Mouse (Mus musculus) heart, adult 8-10 months (tissue): ENCODE results near the gene Asb7. TPM values are rescaled to one million over a fixed set of nuclear protein-coding genes. Genes with fewer than 3 reads are reported as not detected.

Source experiments
- DNase-seq: peaks from one replicate; pipeline ENCODE4 v3.0.0; 2022; ENCODE audit warnings: low spot score
- total RNA-seq, 4 experiments: library from RNA; stranded (reverse); gene quantifications; 2 replicates each; pipeline ENCODE4 v1.2.4; 2022

Asb7 gene
- 1 to 10 TPM; 7.0 to 9.9 (median 7.6) TPM for total RNA-seq

DNA sequence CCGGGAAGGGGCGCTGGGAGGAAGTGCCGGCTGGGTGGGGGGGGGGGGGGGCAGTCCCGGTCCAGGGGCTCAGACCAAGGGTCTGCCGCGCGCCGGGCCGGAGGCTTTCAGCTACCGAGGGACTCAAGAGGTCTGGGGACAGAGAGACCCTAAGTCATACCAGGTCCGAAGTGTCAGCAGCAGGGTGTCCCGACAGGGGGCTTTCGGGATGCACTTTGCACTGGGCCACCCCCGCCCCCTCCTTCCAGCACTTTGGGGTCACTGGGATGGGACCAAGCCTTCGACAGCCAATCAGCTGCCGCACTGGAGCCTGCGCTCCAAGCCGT is at the start of gene Asb7:
Gene Asb7 (minus strand): TSS at position 303 of the 326 bp plus-strand sequence.
- DNase-seq = no peak

DNA sequence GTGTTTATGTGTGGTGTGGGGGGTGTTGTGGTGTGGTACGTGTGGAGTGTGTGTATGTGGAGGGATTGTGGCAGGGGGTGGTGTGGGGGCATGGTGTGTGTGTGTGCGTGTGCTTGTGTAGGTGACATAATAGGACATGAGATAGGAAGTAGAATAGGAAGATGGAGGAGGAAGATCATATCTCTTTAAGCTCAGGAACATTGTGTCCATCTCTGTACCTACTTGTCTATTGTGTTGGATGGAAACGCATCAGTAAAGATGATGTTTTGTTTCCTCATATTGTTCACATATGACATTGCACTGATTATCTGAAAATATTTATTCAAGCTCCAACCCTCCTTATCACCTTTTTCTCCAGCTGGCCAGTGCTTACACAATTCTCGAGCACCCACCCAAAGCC is 48.0 kb upstream of the Asb7 start:
- no peak for DNase-seq

DNA sequence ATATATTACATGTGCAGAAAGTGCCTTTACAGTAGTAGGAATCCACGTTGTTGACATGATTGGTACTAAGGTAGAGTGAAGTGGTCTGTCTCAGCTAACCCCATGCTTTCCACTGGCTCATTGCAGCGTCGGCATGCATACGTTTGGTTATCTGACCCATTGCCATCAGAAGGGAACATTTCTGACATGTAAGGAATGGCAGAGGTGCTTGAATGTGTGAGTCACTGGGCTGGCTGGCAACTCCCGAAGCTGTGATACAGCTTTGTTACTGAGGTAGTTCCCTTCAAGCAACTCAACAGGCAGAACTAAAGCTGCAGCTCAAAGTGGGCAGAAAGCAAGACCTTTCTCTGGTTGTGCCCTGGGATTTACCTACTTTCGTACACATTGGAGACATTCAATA is 45.6 kb upstream of the Asb7 start:
- DNase-seq = no peak

DNA sequence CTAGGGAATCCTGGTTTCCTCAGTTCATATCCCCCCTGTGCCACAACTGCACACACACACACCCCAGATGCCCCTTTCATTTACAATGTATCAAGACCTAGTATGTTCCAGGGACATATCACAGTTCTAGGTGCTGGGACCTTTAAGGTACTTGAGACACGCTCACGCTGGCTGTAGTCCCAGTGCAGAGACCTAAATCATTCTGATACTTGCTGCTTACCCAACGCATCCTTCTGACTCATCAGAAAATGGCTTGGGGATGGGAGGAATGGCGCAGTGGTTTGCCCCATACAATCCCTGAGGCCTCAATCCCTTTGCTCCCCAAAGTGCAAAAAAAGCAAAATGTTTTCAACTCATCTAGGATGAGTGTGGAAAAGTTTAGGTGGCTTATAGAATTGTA is 45.1 kb upstream of the Asb7 start:
- no peak for DNase-seq

DNA sequence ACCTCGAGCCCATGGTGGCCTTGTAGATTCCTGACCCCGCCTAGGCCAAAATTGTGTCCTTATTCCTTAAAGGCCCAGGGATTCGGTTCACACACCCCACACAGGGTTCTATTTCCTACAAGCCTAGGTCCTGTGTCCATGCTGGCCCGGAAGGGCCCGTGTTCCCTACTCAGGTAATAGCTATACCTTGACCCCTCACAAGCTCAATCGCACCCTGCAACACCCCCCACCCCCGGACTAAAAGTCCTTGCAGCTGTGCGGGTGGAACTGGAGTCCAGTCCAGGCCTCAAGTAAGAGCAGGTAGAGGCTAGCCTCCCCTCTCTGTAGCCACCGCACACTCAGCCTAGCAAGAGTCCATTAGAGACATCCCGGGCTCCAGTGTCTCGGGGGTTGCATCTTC is 44.5 kb upstream of the Asb7 start:
- DNase-seq = no peak

DNA sequence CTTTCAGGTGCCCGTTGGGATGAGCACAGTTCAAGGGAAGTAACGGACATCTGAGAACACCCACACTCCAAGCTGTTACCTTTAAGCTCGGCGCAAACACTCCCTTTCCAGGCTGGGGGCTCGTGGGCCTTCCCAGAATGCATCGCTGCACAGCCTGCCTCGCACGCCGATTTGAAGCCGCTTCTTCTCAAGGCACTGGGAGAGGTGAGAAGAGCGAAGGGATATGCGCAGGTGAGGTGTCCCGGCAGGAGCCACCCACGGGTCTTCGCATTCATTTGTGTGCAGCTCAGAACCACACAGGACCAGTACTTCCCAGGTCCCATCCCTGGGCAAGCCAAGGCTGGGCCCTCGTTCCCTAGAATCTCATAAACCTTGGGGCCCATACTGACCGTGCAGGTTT is 44.0 kb upstream of the Asb7 start:
- no peak for DNase-seq

DNA sequence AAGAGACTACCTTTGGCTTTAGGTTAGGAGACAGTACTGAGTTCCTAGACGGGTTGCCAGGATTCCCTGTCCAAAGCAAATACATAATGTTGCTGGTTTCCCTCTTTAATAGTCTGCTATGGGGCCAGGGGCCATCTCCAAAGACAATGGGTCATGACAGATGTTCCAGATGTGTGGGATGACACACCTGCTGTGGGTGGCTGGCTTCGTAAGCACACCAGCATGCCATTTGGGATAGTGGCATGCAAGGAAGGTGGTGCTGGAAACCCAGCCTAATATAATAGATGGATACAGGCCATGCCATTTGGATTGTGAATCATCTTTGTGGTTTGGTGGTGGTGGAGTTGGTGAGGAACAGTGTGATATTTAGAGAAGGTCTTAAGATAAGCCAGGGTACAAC is 39.8 kb upstream of the Asb7 start:
- DNase-seq = no peak

DNA sequence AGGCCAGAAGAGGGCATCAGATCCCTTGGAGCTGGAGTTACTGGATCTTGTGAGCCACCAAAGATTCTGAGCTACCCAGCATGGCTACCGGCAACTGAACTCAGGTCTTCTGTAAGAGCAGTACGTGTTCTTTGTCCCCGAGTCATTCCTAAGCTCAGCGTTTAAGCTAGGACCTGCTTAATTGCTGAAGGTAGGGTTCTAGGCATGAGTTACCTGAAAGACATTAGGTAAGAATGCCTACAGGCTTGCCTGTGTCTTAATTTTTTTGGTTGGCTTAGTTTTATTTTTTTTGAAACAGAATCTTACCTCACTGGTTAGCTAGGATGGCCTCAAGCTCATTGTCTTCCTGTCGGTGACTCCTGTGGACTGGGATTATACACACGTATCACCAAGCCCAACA is 38.7 kb upstream of the Asb7 start:
- no peak for DNase-seq

DNA sequence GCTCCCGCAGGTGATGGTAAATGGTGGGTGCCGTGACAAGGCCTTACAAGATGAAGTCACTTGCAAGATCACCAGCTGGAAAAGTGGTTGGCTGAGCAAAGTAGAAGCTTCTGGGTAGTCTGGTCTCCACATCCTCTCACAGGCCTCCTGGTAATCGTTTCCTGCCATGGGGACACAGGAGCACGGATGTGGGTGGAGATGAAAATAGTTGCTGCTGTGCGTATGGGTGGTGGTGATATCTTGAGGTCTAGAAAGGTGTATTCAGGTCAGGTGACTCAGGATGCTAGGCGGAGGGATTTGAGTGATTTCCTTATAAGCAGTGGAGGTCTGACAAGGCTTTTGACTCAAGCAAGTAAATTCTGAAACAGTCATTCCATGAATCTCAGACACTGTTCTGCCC is 35.6 kb upstream of the Asb7 start:
- no peak for DNase-seq

DNA sequence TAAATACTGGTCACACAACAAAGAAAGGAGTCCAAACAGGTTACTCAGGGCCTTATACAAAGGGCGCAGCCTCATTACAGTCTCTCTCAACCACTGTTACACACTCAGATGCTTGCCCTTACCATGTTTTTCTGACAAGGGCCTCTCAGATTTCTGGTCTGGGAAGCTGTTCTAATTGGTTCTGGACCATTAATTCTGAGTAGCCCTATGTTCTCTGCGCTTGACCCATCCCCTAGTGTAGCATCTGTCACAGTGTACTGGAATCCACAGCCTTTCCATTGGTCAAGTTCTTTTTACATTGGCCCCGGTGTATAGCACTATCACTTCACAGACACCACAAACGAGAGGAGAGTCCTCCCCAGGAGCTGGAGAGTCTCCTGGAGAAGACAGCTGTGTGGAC is 35.1 kb upstream of the Asb7 start:
- no peak for DNase-seq

DNA sequence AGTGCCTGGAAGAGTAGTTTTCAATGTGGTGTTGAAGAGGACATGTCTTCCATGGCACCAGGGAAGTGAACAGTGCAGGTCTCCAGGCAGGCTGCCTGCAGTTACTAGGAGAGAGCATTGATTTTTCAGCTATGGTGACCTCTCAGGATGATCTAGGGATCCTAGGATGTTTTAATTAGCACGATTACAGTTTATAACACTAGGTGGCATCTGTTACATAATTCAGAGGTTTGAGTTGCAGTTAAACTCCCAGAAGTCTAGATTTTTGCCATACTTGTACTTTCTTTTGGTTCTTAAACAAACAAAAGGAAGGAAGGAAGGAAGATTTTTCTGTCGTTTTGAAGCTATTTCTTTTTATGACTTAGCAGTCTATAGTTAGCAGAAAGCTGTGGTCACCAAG is 21.8 kb upstream of the Asb7 start:
- DNase-seq = peak; percentile 9

DNA sequence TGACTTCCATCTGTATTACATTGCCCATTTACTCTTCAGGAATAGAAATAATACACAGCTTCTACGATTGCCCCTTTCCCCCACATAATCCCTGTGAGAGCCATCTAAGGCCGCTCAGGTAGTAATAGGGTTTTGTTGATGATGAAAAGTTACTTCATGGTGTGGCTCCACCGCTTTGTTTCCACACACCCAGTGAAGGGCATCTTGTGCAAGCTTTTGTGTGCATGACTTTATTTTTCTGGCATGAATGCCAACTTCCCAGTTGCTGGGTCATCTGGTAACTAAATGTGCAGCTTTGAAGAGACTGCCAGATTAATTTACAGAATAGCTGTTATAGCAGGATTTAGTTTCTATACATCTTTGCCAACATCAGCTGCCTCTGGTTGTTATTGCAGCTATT is 15.2 kb upstream of the Asb7 start:
- no peak for DNase-seq

DNA sequence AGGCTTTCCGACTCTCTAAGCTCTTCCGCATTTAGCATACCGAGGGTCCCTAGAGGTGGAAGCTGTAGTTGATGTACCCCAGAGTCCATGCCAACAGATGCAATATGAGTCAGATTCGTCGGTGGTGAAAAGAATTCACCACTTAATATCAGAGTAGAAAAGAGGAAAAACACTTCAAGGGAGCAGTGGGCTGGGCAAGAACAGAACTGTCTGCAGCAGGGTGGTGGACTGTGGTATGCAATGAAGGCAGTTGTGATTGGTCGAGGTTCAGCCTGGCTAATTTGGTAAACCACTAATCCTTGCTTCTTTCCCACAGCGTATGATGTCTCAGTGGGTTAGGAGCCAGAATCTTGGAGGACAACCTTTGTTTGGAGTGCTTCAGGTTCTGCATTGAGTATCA is 13.3 kb upstream of the Asb7 start:
- no peak for DNase-seq

DNA sequence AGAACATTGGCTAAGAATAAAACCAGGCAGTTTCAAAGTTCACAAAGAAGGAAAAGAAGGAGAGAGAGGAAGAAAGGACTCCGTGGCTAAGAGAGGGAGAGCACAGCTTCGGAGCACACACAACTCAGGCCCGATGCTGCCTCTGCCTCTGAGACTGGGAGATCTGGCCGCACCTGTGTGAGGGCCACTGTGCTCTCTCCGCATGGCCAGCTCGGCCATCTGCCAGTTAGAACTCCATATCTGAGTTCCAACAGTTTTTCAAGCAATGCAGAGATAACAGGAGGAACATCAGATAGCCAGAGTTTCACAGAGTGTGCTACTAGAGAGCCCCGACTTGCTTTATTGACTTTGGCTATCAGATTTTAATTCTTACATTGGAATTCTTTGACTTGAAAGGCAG is 5.1 kb upstream of the Asb7 start:
- DNase-seq = no peak

DNA sequence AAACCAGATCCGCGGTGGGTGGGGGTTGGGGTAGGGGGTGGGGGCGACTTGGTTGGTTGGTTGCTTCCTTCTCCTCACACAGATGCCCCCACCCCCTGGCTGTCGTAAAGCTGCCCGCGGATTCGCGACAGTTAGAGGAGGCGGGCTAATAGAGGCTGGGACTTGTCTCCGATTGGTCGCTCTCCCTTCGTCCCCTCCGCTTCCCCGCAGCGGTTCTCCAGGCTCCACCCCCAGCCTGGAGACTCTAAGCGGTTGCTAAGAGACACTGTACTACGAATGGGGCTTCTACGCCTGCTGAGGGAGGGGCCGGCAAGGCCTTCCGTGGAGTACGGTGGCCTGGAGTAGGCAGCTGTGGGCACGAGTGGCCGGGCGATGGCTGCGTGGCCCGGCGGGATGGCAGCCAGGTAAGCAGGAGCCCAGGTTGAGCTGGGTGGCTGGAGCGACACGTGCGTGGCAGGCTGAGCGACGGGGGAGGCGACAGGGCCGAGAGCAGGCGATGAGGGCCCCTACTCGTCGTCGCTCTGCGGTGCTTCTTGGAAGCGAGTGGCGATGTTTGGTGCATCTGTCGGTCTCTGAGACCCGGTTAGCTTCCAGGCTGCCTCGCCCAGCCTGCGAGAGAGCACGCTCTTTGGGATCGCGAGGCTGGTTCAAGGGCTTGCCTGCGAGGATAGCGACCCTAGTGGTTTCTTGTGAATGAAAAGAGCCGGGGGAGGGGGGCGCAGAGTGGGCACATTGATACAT is 394 bp upstream of the Asb7 start, which contains the start of gene Lins1:
Gene Lins1 (plus strand): TSS at position 270 of the 741 bp plus-strand sequence.
- DNase-seq = peak; percentile 98

DNA sequence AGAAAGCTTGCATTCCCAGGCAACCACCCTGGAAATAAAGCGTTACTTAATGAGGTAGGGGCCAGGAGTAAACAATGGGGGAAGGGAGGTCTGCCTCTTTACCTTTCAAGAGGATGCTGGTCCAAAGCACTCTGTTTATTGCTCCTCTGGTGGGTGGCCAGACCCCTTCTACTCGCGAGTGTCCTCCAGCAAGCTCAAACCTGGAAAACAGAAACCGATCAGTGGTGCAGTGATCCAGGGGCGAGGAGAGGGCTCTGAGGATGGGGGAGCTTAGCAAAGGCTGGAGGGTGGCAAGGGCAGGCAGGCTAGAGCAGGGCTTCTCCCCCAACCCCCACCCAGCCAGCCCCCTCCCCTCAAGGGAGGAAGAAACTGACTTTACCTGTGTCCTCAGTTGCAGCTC is 675 bp downstream of the Asb7 start:
- DNase-seq = no peak

DNA sequence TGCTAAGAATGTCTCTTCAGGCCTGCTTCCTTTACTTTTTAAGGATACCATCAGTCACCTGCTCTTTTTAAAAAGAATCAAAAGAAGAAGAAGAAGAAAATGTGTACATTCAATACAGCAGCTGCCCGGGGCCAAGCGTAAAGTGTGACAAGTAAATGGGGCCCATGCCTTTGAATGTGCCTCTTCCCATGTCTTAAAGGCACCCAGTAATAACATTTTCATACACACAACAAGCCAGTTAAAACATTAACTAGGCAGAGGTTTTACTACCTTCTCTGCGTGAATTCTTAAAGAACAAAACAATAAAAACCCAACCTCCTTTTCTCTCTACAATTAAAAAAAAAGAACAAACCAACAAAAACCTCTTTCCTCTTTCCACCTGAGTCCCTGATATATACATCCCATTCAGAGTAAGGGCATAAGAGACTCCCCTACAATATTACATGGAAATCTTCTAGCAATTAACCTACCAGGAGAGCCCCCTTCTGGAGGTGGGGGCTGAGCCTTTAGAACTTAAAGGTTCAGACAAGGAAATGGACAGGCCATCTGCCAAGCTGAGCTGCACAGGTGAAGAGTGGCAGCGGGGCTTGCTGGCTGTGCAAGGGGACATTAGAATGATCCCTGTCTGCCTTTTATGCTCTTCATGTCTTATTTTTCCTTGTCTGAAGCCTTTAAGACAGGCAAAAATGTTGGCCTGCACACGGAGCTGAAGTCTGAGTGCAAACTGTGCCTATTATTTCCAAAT is 7.1 kb downstream of the Asb7 start:
- no peak for DNase-seq

DNA sequence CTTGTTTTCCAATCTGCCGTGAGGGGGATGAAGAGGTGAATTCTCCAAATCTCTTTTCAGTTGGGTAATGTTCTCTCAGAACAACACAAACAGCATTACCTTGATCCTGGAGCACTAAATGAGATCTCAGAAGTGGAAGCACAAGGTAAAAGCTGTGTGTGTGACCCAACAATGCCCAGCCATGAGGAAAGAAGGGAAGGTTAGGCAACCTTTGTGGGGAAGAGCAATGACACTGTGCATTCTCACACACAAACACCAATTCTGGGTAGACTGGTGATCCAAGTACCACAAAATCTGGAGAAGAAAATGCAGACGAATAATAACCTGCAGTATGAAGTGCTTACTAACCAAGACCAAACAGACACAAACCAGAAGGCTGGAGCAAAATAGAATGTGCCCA is 13.6 kb downstream of the Asb7 start:
- DNase-seq = no peak

DNA sequence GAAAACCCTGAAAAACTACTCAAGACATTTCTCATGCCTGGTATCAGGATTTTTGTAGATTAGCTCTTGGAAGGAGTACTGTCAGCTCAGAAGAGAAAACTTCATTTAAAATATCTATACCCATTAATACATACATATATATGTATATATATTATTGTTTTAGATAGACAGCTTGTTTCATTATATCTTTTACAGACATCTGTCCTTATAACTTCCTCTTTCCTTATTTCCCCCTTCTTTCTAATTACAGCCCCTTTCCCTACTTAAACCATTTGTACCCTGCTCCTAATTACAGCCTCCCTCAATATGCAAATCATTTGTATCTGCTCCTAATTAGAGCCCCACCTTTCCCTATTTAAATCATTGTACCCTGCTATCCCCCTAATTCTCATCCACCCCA is 22.3 kb downstream of the Asb7 start:
- DNase-seq = no peak

DNA sequence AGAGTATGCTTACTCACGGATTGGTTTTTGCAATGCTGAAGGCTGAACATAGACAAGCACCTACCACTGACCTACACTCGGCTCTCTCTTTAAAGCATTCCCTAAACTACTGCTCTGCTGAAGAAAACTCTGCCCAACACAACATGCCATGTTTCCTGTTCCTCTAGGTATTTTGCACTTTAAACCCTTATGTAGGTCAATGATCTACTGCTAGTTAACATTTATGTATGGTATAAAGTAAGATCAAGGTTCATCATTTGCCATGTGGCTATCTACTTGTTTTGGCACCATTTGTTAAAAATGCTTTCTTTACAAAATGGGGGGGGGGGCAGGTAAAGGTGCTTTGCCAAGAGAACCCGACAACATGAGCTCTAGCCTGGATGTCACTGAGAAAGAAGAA is 25.8 kb downstream of the Asb7 start:
- no peak for DNase-seq

DNA sequence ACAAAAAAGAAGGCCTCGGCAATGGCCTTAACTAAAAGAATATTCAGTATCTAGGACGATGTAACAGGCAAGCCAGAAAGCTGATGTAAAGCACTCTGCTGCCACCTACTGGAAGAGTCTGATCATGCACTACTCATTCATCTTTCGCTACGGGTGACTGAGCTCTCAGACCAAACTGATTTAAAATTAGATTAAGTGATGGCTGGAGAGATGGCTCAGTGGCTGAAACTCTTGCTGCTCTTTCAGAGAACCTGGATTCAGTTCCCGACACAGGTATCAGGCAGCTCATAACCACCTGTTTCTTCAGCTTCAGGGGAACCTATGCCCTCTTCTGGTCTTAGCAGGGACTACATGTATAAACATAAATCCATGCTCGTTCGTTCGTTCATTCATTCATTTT is 27.8 kb downstream of the Asb7 start:
- DNase-seq = peak; percentile 80

DNA sequence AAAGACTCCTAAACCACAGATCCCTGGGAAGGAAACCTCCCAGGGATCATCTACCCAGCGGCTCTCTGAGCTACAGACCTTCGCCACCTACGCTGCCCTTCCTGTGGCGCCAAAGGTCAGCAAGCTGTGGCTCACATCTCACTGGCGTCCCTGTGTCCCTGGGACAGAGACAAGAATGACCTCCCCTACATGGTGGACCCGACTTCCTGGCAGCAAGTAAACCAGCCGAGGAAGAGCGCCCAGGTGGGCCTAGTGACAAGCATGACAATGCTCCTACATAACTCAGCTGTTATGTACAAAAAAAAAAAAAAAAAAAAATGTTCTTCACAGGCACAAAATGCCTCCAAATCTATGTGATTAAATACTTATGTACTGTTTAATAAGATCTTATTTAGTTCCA is 28.4 kb downstream of the Asb7 start:
- no peak for DNase-seq

DNA sequence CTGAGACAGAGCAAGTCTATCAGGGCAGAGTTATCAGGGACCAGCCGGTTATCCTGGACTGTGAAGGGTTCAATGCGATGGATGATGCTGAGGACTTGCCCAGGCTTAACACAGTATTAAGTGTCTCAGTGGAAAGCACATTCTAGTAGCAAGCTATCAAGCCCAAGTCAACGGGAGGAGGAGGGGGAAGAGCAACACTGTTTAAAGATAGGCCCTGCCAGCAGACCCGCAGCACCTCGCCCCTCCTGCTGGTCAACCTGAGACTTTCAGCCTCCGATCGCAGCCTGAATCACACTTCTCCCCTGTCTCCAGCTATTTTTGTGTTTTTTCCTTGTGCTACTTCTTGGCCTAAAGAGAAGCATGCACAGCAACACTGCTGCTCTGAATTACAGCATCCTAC is 29.1 kb downstream of the Asb7 start:
- no peak for DNase-seq

DNA sequence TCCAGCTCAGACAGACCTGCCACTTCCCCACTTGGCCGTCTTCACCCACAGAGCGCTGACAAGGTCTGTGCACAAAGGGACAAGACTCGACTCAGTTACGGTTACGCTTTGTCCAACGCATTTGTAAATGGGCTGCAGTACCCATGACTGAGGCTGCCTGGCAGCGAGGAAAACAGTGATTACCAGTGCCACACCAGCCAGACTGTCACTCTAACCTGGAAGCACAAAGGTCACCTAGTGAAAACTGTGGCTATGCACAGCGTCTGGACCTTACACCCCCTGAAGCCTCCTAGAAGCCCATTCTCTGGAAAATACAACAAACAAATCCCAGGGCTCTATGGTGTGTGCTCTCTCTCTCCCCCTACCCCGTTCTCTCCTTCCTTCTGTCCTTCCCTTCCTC is 33.9 kb downstream of the Asb7 start:
- no peak for DNase-seq
